ENCODE assay signal across 16 mouse cellular contexts in the genomic region with DNA sequence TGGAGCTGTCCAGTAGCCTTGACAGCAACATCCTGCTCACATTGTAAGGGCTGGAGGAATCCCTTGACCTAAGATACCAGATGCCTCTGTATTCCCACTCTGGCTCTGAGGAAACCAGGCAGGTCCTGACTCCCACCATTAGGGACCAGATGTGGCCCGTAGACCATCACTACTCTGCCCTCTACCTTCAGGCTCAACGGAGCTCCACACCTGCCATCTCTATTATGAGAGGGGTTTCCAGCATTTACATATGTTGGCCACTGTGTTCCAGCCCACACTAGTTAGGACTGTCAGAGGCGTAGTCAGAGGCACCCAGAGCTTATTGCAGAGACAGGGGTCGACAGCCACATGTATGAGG. TPM values are rescaled to one million over a fixed set of nuclear protein-coding genes. Genes with fewer than 3 reads are reported as not detected.
DNase-seq lines count a peak whose midpoint lies in the region; ATAC-seq and TF ChIP-seq lines count a peak whose summit lies in the region.
"Had no signal": no experiment of that assay in that cellular context is flagged by ENCODE, and none has a peak within 500 bp of the region (broad histone marks: within the 10 kb centered on the region; RNA-seq: fewer than 3 reads in every experiment).

No protein-coding gene starts in this region.

- TF ChIP-seq CTCF in midbrain, postnatal 0 days (IDR thresholded peaks at IDR 0.05): no peak
- no peak for TF ChIP-seq CTCF in hindbrain, postnatal 0 days (IDR thresholded peaks at IDR 0.05; ENCODE audit: low read depth)
- TF ChIP-seq CTCF in stomach, postnatal 0 days (IDR thresholded peaks at IDR 0.05; ENCODE audit: low read depth): no peak

- no peak for DNase-seq in forebrain, embryonic 11.5 days (ENCODE audit: low spot score)
- no peak for DNase-seq in forebrain, embryonic 14.5 days (ENCODE audit: low spot score)
- DNase-seq in midbrain, embryonic 10.5 days (ENCODE audit: low spot score): no peak
- no peak for DNase-seq in midbrain, postnatal 0 days (ENCODE audit: low spot score)
- DNase-seq in hindbrain, postnatal 0 days (ENCODE audit: low spot score): no peak
- DNase-seq in stomach, postnatal 0 days (ENCODE audit: low spot score): no peak
- no peak for DNase-seq in thymus, postnatal 14 days

- H3K27ac ChIP-seq in forebrain, embryonic 11.5 days (ENCODE audit: low read depth, low read length): no peak overlapping the region
- no peak overlapping the region for H3K27ac ChIP-seq in forebrain, embryonic 14.5 days (ENCODE audit: low read depth, low read length)
- H3K27ac ChIP-seq in midbrain, embryonic 10.5 days (replicated peaks): 0 out of 2 replicates have a peak overlapping the region, but pooled peaks have one; percentile 11
- no peak overlapping the region for H3K27ac ChIP-seq in midbrain, postnatal 0 days (ENCODE audit: low read depth, low read length)
- H3K27ac ChIP-seq in hindbrain, postnatal 0 days: peak overlapping the region; percentile 29; the same call in 1 of the 2 replicates
- H3K27ac ChIP-seq in neural tube, embryonic 14.5 days (ENCODE audit: low read depth, low read length): no peak overlapping the region
- H3K27ac ChIP-seq in stomach, postnatal 0 days (replicated peaks): no peak overlapping the region
- H3K27ac ChIP-seq: intestine, embryonic 15.5 days; limb, embryonic 15.5 days; stomach, embryonic 15.5 days had no signal

- TF ChIP-seq EP300 in stomach, postnatal 0 days (optimal IDR thresholded peaks at IDR 0.05): no peak

- no peaks in the 10 kb centered on the region for H3K36me3 ChIP-seq in forebrain, embryonic 11.5 days (ENCODE audit: control insufficient read depth, insufficient read depth, low read length)
- H3K36me3 ChIP-seq in forebrain, embryonic 14.5 days (ENCODE audit: control insufficient read depth, insufficient read depth, low read length): no peaks in the 10 kb centered on the region
- H3K36me3 ChIP-seq in midbrain, embryonic 10.5 days: no peaks in the 10 kb centered on the region
- no peaks in the 10 kb centered on the region for H3K36me3 ChIP-seq in midbrain, postnatal 0 days (ENCODE audit: insufficient read depth, low read length)
- H3K36me3 ChIP-seq in hindbrain, postnatal 0 days (ENCODE audit: insufficient read depth, low read length): no peaks in the 10 kb centered on the region
- no peaks in the 10 kb centered on the region for H3K36me3 ChIP-seq in neural tube, embryonic 14.5 days (ENCODE audit: control insufficient read depth, insufficient read depth, low read length)
- no peaks in the 10 kb centered on the region for H3K36me3 ChIP-seq in stomach, postnatal 0 days (ENCODE audit: control insufficient read depth, insufficient read depth, low read length)
- H3K36me3 ChIP-seq: intestine, embryonic 15.5 days; limb, embryonic 15.5 days; stomach, embryonic 15.5 days had no signal

- peaks cover 2% of the 10 kb centered on the region; the same call in 1 of the 2 replicates for H3K27me3 ChIP-seq in forebrain, embryonic 11.5 days (ENCODE audit: control insufficient read depth, insufficient read depth, low read length)
- no peaks in the 10 kb centered on the region for H3K27me3 ChIP-seq in forebrain, embryonic 14.5 days (replicated peaks; ENCODE audit: control insufficient read depth, insufficient read depth, low read length)
- H3K27me3 ChIP-seq in midbrain, embryonic 10.5 days (ENCODE audit: low read depth, poor library complexity, severe bottlenecking): peaks cover 62% of the 10 kb centered on the region
- H3K27me3 ChIP-seq in midbrain, postnatal 0 days (ENCODE audit: insufficient read depth, low read length): no peaks in the 10 kb centered on the region
- no peaks in the 10 kb centered on the region for H3K27me3 ChIP-seq in hindbrain, postnatal 0 days (ENCODE audit: insufficient read depth, low read length)
- no peaks in the 10 kb centered on the region for H3K27me3 ChIP-seq in neural tube, embryonic 14.5 days (ENCODE audit: control insufficient read depth, insufficient read depth, low read length)
- H3K27me3 ChIP-seq in stomach, postnatal 0 days (ENCODE audit: control insufficient read depth, insufficient read depth, low read length): no peaks in the 10 kb centered on the region

- peaks cover 10% of the 10 kb centered on the region; the same call in 1 of the 2 replicates for H3K4me1 ChIP-seq in forebrain, embryonic 11.5 days (replicated peaks; ENCODE audit: control insufficient read depth, insufficient read depth, low read length)
- peaks cover 9% of the 10 kb centered on the region for H3K4me1 ChIP-seq in forebrain, embryonic 14.5 days (ENCODE audit: control insufficient read depth, insufficient read depth, low read length)
- peaks cover 34% of the 10 kb centered on the region for H3K4me1 ChIP-seq in midbrain, embryonic 10.5 days
- no peaks in the 10 kb centered on the region for H3K4me1 ChIP-seq in midbrain, postnatal 0 days (ENCODE audit: insufficient read depth, low read length)
- peaks cover 7% of the 10 kb centered on the region for H3K4me1 ChIP-seq in hindbrain, postnatal 0 days (ENCODE audit: insufficient read depth, low read length)
- H3K4me1 ChIP-seq in neural tube, embryonic 14.5 days (ENCODE audit: control insufficient read depth, insufficient read depth, low read length): 0 out of 2 replicates have a peak, but pooled peaks cover 4% of the 10 kb centered on the region
- H3K4me1 ChIP-seq in stomach, postnatal 0 days (replicated peaks; ENCODE audit: control insufficient read depth, insufficient read depth): no peaks in the 10 kb centered on the region
- H3K4me1 ChIP-seq: intestine, embryonic 15.5 days; stomach, embryonic 15.5 days had no signal

- no peak overlapping the region for H3K9ac ChIP-seq in forebrain, embryonic 11.5 days (ENCODE audit: low read length)
- H3K9ac ChIP-seq in forebrain, embryonic 14.5 days (ENCODE audit: low read length): no peak overlapping the region
- H3K9ac ChIP-seq in midbrain, postnatal 0 days (replicated peaks; ENCODE audit: low read length, poor library complexity, severe bottlenecking): no peak overlapping the region
- no peak overlapping the region for H3K9ac ChIP-seq in hindbrain, postnatal 0 days (replicated peaks; ENCODE audit: low read length)
- no peak overlapping the region for H3K9ac ChIP-seq in neural tube, embryonic 14.5 days (replicated peaks; ENCODE audit: low read depth, low read length)
- no peak overlapping the region for H3K9ac ChIP-seq in stomach, postnatal 0 days (ENCODE audit: low read length)
- H3K9ac ChIP-seq: intestine, embryonic 15.5 days; limb, embryonic 15.5 days; stomach, embryonic 15.5 days had no signal

- H3K4me2 ChIP-seq in forebrain, embryonic 11.5 days (ENCODE audit: low read depth, low read length, severe bottlenecking): no peak overlapping the region
- no peak overlapping the region for H3K4me2 ChIP-seq in forebrain, embryonic 14.5 days (ENCODE audit: low read length)
- no peak overlapping the region for H3K4me2 ChIP-seq in midbrain, postnatal 0 days (ENCODE audit: low read depth, low read length, poor library complexity, severe bottlenecking)
- no peak overlapping the region for H3K4me2 ChIP-seq in hindbrain, postnatal 0 days (ENCODE audit: low read depth, low read length)
- no peak overlapping the region for H3K4me2 ChIP-seq in neural tube, embryonic 14.5 days (ENCODE audit: low read depth, low read length)
- no peak overlapping the region for H3K4me2 ChIP-seq in stomach, postnatal 0 days (replicated peaks; ENCODE audit: low read depth)
- H3K4me2 ChIP-seq: intestine, embryonic 15.5 days; limb, embryonic 15.5 days; stomach, embryonic 15.5 days had no signal

- ATAC-seq in forebrain, embryonic 11.5 days (replicated peaks; ENCODE audit: low FRiP score): peak; percentile 44
- ATAC-seq in forebrain, embryonic 14.5 days: no peak
- ATAC-seq in midbrain, postnatal 0 days (ENCODE audit: low FRiP score): no peak
- ATAC-seq in hindbrain, postnatal 0 days: no peak; the same call in 1 of the 2 replicates
- 0 out of 2 replicates have a peak, but pooled peaks have one; percentile 31 for ATAC-seq in neural tube, embryonic 14.5 days (ENCODE audit: low read depth)
- ATAC-seq in stomach, postnatal 0 days (ENCODE audit: low FRiP score, low TSS enrichment): no peak

- WGBS in forebrain, embryonic 11.5 days: 60% methylated on average over 4 of the region's 4 CpGs
- WGBS in forebrain, embryonic 14.5 days: 54% methylated on average over 4 of the region's 4 CpGs
- 57% methylated on average over 4 of the region's 4 CpGs for WGBS in midbrain, embryonic 10.5 days
- 52% methylated on average over 4 of the region's 4 CpGs for WGBS in midbrain, postnatal 0 days
- WGBS in hindbrain, postnatal 0 days: 59% methylated on average over 4 of the region's 4 CpGs
- 53% methylated on average over 4 of the region's 4 CpGs for WGBS in neural tube, embryonic 14.5 days
- 55% methylated on average over 4 of the region's 4 CpGs for WGBS in stomach, postnatal 0 days

- no peaks in the 10 kb centered on the region for H3K9me3 ChIP-seq in forebrain, embryonic 11.5 days (ENCODE audit: control insufficient read depth, low read length)
- H3K9me3 ChIP-seq in forebrain, embryonic 14.5 days (replicated peaks; ENCODE audit: control insufficient read depth, low read length): no peaks in the 10 kb centered on the region
- H3K9me3 ChIP-seq in midbrain, embryonic 10.5 days (replicated peaks): no peaks in the 10 kb centered on the region
- no peaks in the 10 kb centered on the region for H3K9me3 ChIP-seq in midbrain, postnatal 0 days (ENCODE audit: low read length)
- no peaks in the 10 kb centered on the region for H3K9me3 ChIP-seq in hindbrain, postnatal 0 days (ENCODE audit: low read length)
- H3K9me3 ChIP-seq in neural tube, embryonic 14.5 days (ENCODE audit: control insufficient read depth, low read length): no peaks in the 10 kb centered on the region
- H3K9me3 ChIP-seq in stomach, postnatal 0 days (ENCODE audit: control insufficient read depth, low read length): no peaks in the 10 kb centered on the region
- H3K9me3 ChIP-seq: intestine, embryonic 15.5 days; limb, embryonic 15.5 days; stomach, embryonic 15.5 days had no signal

- H3K4me3 ChIP-seq in forebrain, embryonic 11.5 days (ENCODE audit: low read depth, low read length): no peak overlapping the region
- no peak overlapping the region for H3K4me3 ChIP-seq in forebrain, embryonic 14.5 days (ENCODE audit: low read depth, low read length)
- H3K4me3 ChIP-seq in midbrain, embryonic 10.5 days: no peak overlapping the region
- H3K4me3 ChIP-seq in midbrain, postnatal 0 days (ENCODE audit: low read depth, low read length): no peak overlapping the region
- H3K4me3 ChIP-seq in hindbrain, postnatal 0 days (ENCODE audit: low read length): no peak overlapping the region
- no peak overlapping the region for H3K4me3 ChIP-seq in neural tube, embryonic 14.5 days (ENCODE audit: low read depth, low read length)
- no peak overlapping the region for H3K4me3 ChIP-seq in stomach, postnatal 0 days (ENCODE audit: low read depth, low read length)
- H3K4me3 ChIP-seq: intestine, embryonic 15.5 days; limb, embryonic 15.5 days; stomach, embryonic 15.5 days had no signal

RNA-seq across cellular contexts. Expression of gene Arf1, which starts 11.3 kb away (rescaled TPM):
- 577 and 597 TPM in 2 replicates for polyA plus RNA-seq in forebrain, embryonic 11.5 days (2014; fragmentation: Nextera tagmentation; extraction: Ambion mirVana)
- 666 and 687 TPM in 2 replicates for polyA plus RNA-seq in forebrain, embryonic 14.5 days (2014; fragmentation: Nextera tagmentation; extraction: Ambion mirVana)
- 633 and 659 TPM in 2 replicates for polyA plus RNA-seq in midbrain, embryonic 10.5 days (2016; fragmentation: Nextera tagmentation; extraction: Ambion mirVana)
- 372 and 409 TPM in 2 replicates for total RNA-seq in midbrain, postnatal 0 days (2014; rRNA removed)
- polyA plus RNA-seq in midbrain, postnatal 0 days (2015; fragmentation: Nextera tagmentation; extraction: Ambion mirVana): 626 and 656 TPM in 2 replicates
- total RNA-seq in hindbrain, postnatal 0 days (2014; rRNA removed): 352 and 363 TPM in 2 replicates
- polyA plus RNA-seq in hindbrain, postnatal 0 days (2015; fragmentation: Nextera tagmentation; extraction: Ambion mirVana): 609 and 632 TPM in 2 replicates
- polyA plus RNA-seq in neural tube, embryonic 14.5 days (2014; fragmentation: Nextera tagmentation; extraction: Ambion mirVana): 617 and 621 TPM in 2 replicates
- 536 and 549 TPM in 2 replicates for polyA plus RNA-seq in stomach, postnatal 0 days (2015; fragmentation: Nextera tagmentation; extraction: Ambion mirVana)

RNA-seq across cellular contexts. Expression of gene 2310033P09Rik, which starts 31.3 kb away (rescaled TPM):
- 36.6 and 41.0 TPM in 2 replicates for polyA plus RNA-seq in forebrain, embryonic 11.5 days (2014; fragmentation: Nextera tagmentation; extraction: Ambion mirVana)
- polyA plus RNA-seq in forebrain, embryonic 14.5 days (2014; fragmentation: Nextera tagmentation; extraction: Ambion mirVana): 27.7 and 30.5 TPM in 2 replicates
- polyA plus RNA-seq in midbrain, embryonic 10.5 days (2016; fragmentation: Nextera tagmentation; extraction: Ambion mirVana): 46.8 and 52.2 TPM in 2 replicates
- total RNA-seq in midbrain, postnatal 0 days (2014; rRNA removed): 7.0 and 7.3 TPM in 2 replicates
- 25.5 and 28.3 TPM in 2 replicates for polyA plus RNA-seq in midbrain, postnatal 0 days (2015; fragmentation: Nextera tagmentation; extraction: Ambion mirVana)
- total RNA-seq in hindbrain, postnatal 0 days (2014; rRNA removed): 4.3 and 4.7 TPM in 2 replicates
- 24.8 and 29.2 TPM in 2 replicates for polyA plus RNA-seq in hindbrain, postnatal 0 days (2015; fragmentation: Nextera tagmentation; extraction: Ambion mirVana)
- polyA plus RNA-seq in neural tube, embryonic 14.5 days (2014; fragmentation: Nextera tagmentation; extraction: Ambion mirVana): 22.4 and 25.4 TPM in 2 replicates
- polyA plus RNA-seq in stomach, postnatal 0 days (2015; fragmentation: Nextera tagmentation; extraction: Ambion mirVana): 21.3 and 21.5 TPM in 2 replicates

RNA-seq across cellular contexts. Expression of gene Mrpl55, which starts 37.1 kb away (rescaled TPM):
- polyA plus RNA-seq in forebrain, embryonic 11.5 days (2014; fragmentation: Nextera tagmentation; extraction: Ambion mirVana): 94.3 and 103 TPM in 2 replicates
- polyA plus RNA-seq in forebrain, embryonic 14.5 days (2014; fragmentation: Nextera tagmentation; extraction: Ambion mirVana): 109 and 119 TPM in 2 replicates
- polyA plus RNA-seq in midbrain, embryonic 10.5 days (2016; fragmentation: Nextera tagmentation; extraction: Ambion mirVana): 116 and 131 TPM in 2 replicates
- 65.0 and 80.6 TPM in 2 replicates for total RNA-seq in midbrain, postnatal 0 days (2014; rRNA removed)
- 104 and 112 TPM in 2 replicates for polyA plus RNA-seq in midbrain, postnatal 0 days (2015; fragmentation: Nextera tagmentation; extraction: Ambion mirVana)
- total RNA-seq in hindbrain, postnatal 0 days (2014; rRNA removed): 88.3 and 90.6 TPM in 2 replicates
- 119 and 123 TPM in 2 replicates for polyA plus RNA-seq in hindbrain, postnatal 0 days (2015; fragmentation: Nextera tagmentation; extraction: Ambion mirVana)
- 97.4 and 108 TPM in 2 replicates for polyA plus RNA-seq in neural tube, embryonic 14.5 days (2014; fragmentation: Nextera tagmentation; extraction: Ambion mirVana)
- polyA plus RNA-seq in stomach, postnatal 0 days (2015; fragmentation: Nextera tagmentation; extraction: Ambion mirVana): 90.3 and 90.9 TPM in 2 replicates

RNA-seq across cellular contexts. Expression of gene Guk1, which starts 47.4 kb away (rescaled TPM):
- polyA plus RNA-seq in forebrain, embryonic 11.5 days (2014; fragmentation: Nextera tagmentation; extraction: Ambion mirVana): 90.3 and 95.7 TPM in 2 replicates
- 198 and 199 TPM in 2 replicates for polyA plus RNA-seq in forebrain, embryonic 14.5 days (2014; fragmentation: Nextera tagmentation; extraction: Ambion mirVana)
- polyA plus RNA-seq in midbrain, embryonic 10.5 days (2016; fragmentation: Nextera tagmentation; extraction: Ambion mirVana): 98.5 and 115 TPM in 2 replicates
- total RNA-seq in midbrain, postnatal 0 days (2014; rRNA removed): 125 and 141 TPM in 2 replicates
- polyA plus RNA-seq in midbrain, postnatal 0 days (2015; fragmentation: Nextera tagmentation; extraction: Ambion mirVana): 289 and 314 TPM in 2 replicates
- total RNA-seq in hindbrain, postnatal 0 days (2014; rRNA removed): 124 TPM in 2 replicates
- 258 and 271 TPM in 2 replicates for polyA plus RNA-seq in hindbrain, postnatal 0 days (2015; fragmentation: Nextera tagmentation; extraction: Ambion mirVana)
- 224 and 266 TPM in 2 replicates for polyA plus RNA-seq in neural tube, embryonic 14.5 days (2014; fragmentation: Nextera tagmentation; extraction: Ambion mirVana)
- 176 and 182 TPM in 2 replicates for polyA plus RNA-seq in stomach, postnatal 0 days (2015; fragmentation: Nextera tagmentation; extraction: Ambion mirVana)

RNA-seq across cellular contexts. Expression of gene Wnt3a, which starts 51.1 kb away (rescaled TPM):
- polyA plus RNA-seq in forebrain, embryonic 11.5 days (2014; fragmentation: Nextera tagmentation; extraction: Ambion mirVana): 4.9 and 5.9 TPM in 2 replicates
- polyA plus RNA-seq in forebrain, embryonic 14.5 days (2014; fragmentation: Nextera tagmentation; extraction: Ambion mirVana): 0.61 and 1.1 TPM in 2 replicates
- polyA plus RNA-seq in midbrain, embryonic 10.5 days (2016; fragmentation: Nextera tagmentation; extraction: Ambion mirVana): 5.3 and 8.7 TPM in 2 replicates
- total RNA-seq in midbrain, postnatal 0 days (2014; rRNA removed): 0.16 TPM in 1 of 2 replicates, not detected in the other
- polyA plus RNA-seq in midbrain, postnatal 0 days (2015; fragmentation: Nextera tagmentation; extraction: Ambion mirVana): 0.10 TPM in 1 of 2 replicates, not detected in the other
- total RNA-seq in hindbrain, postnatal 0 days (2014; rRNA removed): 0.61 and 0.68 TPM in 2 replicates
- polyA plus RNA-seq in hindbrain, postnatal 0 days (2015; fragmentation: Nextera tagmentation; extraction: Ambion mirVana): 0.31 and 0.44 TPM in 2 replicates
- 0.12 and 0.31 TPM in 2 replicates for polyA plus RNA-seq in neural tube, embryonic 14.5 days (2014; fragmentation: Nextera tagmentation; extraction: Ambion mirVana)
- polyA plus RNA-seq in stomach, postnatal 0 days (2015; fragmentation: Nextera tagmentation; extraction: Ambion mirVana): 2.0 and 2.5 TPM in 2 replicates
- total RNA-seq: adrenal gland, adult 2 months; gastrocnemius, postnatal 36 days; layer of hippocampus, postnatal 36 days; megakaryocyte, adult 5-6 weeks had no signal
- polyA plus RNA-seq: adrenal gland, adult 2 months; heart, embryonic 16.5 days; intestine, embryonic 15.5 days had no signal

Comparison
In these comparisons a context has a peak if more than half of its experiments do, and no peak if none do; other contexts are left out.
1. ATAC-seq: peak in forebrain, embryonic 11.5 days (single experiment) and neural tube, embryonic 14.5 days (single experiment); none in forebrain, embryonic 14.5 days (single experiment), midbrain, postnatal 0 days (single experiment), hindbrain, postnatal 0 days (single experiment) and stomach, postnatal 0 days (single experiment).
2. H3K27ac ChIP-seq: peak in midbrain, embryonic 10.5 days (single experiment) and hindbrain, postnatal 0 days (single experiment); none in forebrain, embryonic 11.5 days (single experiment), forebrain, embryonic 14.5 days (single experiment), midbrain, postnatal 0 days (single experiment), neural tube, embryonic 14.5 days (single experiment) and stomach, postnatal 0 days (single experiment).